Mouse (Mus musculus) urinary bladder, postnatal 4 days (tissue): ENCODE measurements around the gene Appl2.

Experiments
- DNase-seq, 2 experiments: peaks; one replicate each; pipeline ENCODE4 v3.0.0; 2021 to 2022; ENCODE audit warnings: low spot score in 2 of 2

Gene Appl2

DNA sequence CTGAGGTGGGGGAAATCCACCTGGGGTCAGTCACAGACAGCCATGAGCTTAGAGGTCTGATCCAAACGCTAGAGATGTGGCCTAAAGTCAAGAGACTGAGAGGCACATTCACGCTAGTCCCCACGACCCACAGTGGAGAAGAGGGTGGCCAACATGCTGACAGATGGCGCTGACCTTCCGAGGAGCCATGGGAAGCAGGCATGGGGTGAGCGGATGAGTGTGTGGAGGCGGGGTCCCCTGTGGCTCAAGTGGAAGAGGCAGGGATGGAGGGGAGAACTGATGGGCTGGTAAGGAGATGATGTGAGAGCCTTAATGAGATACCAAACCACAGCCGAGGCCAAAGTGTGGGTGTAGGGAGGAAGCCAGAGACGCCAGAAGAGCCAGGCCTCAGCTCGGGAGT lies 16.8 kb downstream of the Appl2 start:
- DNase-seq = no peak

DNA sequence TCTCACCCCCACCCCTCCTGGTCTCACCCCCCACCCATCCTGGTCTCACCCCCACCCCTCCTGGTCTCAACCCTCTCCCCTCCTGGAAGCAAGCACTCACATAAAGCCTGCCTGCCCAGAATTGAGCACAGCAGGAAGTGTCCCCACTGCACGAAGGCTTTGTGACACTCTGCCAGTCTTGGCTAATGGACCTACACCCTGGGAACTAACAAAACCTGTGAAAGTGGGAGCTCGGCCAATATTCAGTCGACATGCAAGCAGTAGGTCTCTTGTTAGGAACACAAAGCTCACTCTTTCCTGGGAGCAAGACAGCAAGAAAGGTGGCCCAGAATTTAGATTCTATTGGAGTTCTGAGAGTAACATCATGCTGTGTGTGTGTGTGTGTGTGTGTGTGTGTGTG lies 17.6 kb downstream of the Appl2 start:
- no peak for DNase-seq

DNA sequence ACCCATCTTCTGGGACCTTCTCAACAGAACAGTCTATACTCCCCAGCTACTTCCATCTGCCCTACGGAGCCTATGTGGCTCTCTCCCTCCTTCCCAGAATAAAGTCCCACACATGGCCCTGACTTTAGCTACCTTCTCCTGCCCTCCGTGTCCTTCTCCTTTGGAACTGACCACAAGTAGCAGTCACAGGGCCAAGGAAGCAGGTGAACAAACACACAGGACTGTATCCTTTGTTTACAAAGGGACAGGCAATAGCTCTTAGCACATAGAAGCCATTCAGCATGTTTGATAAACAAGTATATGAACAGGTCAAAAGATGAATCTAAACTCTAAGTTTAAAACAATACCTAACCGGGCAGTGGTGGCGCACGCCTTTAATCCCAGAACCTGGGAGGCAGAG lies 18.7 kb downstream of the Appl2 start:
- no peak for DNase-seq

DNA sequence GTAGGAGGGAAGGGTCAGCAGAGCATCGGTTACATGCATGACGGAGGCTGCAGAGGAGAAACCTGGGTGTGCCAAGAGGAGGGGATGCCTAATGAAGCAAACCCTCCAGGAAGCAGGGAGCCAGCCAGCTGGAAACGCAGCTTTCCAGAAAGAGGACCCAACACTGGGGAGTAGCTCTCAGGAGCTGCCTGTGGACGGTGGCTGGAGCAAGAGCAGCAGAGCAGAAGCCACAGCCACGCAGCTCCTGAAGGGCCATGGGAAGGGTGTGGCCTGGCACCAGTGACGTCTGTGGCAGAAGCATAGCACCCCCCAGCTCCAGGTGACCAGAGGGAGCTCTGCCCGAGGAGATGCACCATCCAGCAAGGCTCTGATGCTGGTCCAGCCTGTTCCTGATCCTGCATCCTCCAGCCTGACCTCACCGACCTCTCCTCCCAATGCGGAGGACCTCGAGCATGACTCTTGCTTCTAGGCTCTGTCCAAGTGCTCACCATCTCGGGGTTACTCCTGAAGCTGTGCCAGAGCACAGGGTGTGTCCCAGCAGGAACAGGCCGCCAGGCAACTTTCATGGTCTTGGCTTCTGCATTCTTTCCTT lies 19.3 kb downstream of the Appl2 start:
- DNase-seq = no peak

DNA sequence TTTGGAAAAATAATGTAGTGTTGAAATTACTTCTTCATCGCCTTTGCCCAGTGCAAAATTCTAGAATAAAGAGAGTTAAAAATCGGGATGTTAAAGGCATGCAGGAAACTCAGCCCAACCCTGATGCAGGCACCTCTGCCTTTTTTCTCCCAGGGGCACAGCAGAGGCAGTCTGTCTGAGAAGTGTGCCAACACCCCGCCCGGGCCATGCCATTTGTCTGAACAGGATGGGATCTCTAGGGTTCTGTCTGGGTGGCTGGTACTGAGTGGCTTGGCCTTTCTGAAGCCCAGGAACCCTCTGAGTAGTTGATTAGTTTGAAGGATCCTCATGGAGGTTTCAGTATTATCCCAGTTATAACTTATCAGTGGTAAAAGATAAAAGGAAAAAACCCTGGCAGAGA lies 20.3 kb downstream of the Appl2 start:
- no peak for DNase-seq

DNA sequence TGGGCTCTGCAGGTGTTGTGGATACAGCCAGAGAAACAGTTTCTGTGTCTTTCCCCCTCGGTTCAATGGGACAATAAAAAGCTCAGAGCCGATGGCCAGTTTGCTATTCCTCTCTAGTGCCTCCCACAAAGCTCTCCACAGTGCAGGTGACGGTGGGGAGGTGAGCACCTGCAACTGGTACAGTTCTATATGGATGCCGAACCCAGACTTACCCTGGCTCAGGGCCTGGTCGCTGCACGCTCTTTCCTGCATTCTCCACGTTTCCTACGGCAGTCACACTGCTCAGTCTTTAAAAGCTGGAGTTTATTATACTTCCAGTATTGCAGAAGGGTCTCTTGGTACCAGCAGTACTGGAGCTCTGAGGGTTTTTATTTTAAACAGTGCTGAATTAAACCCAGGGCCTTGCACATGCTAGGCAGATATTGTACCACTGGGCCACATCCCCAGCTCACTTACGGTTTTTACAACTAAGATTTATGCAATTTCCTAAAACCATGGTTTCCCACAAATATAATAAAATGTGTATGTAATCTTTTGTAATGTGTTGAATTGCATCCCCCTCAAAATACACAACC lies 21.3 kb downstream of the Appl2 start:
- DNase-seq = no peak

DNA sequence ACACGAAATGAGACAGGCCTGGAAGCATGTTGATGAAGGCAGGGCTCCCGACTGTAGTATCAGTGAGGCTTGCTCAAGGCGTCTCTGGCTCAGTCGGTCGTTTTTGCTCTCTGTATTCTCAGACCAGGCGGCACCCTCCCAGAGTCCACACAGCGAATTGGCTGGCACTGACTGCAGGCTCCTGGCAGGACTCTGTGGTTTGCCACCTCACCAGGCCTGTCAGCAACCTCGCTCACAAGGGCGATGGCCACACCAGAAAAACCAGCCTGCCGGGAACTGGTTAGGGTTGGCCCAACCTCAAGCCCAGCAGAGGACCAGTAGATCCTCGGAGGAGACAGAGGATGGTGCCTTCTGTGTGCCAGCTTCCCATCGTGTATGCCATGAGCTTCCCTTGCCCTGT lies 23.7 kb downstream of the Appl2 start:
- no peak for DNase-seq

DNA sequence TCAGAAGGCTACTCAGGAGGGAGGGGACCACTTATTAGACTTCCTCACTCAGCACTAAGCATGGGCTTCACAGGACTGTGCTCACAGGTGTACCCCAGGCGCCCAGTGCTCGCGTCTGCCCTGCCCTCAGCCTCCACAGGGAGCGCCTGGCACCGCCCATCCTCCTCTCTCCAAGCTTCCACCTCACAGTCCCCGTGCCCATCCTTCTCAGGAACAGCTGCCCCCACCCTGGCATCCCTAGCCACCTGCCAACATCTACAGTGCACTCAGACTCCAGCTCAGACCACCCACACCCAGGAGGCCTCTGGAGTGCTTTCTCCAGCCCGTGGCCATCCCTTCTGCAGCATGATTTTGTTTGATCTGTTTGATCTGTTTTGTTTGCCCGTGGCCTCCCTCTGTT lies 24.5 kb downstream of the Appl2 start:
- DNase-seq = no peak

DNA sequence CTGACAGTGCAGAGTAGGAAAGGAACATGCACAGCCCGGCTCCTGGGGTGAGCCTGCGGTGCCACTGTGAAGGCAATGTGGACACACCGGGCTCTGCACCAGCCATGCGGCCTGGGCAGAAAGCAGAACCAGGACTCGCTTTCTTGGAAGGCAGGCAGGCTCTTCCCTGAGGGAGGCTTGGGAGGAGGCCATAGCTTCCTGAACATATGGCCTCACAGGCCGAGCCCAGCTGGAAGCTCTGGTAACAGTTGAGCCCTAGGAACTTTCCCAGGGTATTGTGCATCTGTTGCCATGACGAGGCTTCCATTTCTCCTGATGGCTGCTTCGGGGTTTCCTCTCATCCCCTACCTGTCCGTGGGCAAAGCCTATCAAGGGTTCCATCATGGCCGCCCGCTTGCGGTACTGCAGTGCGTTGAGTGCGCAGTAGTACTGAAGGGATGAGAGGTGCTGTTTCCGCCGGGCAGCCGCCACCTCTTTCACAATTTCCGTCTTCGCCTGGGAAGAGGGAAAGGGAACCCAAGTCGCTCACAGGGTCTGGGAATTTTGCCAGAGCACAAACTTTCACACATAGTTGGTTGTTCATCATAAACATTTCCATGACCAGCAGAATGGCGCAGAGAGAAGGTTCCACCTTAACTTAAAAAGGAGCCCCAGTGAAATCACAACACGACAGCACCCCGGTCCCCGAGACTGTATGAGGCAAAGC lies 28.0 kb downstream of the Appl2 start:
- no peak for DNase-seq

DNA sequence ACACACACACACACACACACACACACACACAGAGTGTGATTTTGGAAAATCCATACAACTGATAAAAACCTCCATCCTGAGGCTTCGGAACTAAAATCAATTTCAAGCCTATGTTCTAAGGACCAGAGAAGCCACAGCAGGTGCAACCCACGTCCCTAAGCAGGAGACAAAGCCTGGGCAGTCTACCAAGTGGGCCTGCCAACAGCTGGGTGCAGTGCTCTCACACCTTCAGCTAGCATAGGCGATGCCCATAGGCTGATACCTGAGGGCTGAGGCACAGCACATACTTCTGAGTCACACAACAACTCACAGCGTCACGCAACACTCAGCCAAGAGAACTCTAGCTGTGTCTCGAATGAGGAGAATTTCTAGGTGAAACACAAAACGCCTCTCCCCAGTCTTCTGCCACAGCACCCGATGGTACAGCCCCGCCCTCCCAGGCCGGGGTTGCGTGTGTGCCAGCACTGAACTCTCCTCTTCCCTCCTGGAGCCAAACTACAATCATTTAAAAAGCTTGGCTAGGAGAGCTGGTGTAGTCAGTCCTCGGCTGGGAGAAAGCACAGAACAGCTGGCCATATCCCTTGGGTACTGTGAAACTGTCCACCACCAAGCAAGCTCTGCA lies 29.6 kb downstream of the Appl2 start:
- no peak for DNase-seq

DNA sequence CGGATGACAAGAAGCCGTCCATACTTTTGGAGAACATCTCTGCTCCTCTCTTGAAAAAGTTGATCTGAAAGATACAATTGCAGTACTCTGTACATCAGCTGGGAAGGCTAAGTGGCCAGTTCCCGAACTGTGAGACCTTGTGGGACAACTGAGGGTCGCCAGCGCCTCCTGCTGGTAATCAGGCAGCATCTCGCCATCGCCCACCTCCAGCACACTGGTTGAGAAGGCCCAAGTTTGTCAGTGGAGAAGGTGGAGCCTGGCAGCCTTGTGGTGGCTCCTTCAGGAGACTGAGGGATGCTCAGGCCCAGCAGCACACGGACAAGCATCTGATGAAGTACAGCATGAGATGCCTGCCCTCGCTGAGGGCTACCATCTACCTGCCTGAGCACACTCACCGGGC lies 31.2 kb downstream of the Appl2 start:
- DNase-seq = peak in 1 of 2 experiments; percentile 57

DNA sequence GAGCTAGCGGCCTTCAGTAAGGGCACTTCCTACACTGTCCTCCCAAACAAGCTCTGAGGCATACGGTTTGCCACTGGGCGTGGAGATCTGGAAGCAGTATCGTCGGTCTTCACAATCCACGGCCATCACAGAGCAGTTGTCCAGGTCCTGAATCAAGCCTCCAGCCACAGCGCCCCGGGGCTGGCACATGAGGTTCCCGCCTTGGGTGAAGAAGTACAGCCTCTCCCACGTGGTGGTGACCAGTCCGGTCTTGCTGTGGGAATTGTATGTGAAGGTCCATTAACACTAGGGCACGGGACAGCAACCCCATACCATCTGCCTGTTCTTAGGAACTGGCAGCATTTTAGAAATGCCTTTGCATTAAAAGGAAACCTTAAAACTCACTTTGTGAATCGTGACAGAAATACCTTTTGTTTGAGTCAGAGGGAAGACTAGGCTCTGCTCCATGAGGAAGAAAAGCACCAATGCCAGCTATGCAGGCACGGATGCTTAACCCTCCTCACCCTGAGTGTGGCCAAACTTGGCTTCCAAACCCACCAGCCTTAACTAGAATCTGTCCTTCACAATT lies 35.8 kb downstream of the Appl2 start:
- DNase-seq = peak in 1 of 2 experiments; percentile 59

DNA sequence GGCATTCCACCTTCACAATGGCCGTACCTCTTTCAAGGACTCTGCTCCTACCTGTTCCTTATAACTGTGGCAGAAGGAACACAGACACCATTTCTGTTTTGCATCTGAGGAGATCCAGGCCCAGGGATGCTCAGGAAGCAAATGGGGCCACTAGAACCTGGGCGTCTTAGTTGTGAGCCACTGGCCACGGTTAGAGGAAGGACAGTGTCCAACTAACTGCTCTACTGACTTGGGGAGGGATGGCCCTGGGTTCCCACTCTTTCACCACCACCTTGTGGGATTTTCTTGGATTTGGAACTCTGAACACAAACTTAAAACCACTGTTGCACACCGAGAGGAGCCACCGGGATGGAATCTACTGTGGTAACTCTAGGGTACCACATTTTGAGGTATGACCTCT lies 36.7 kb downstream of the Appl2 start:
- DNase-seq = peak in 1 of 2 experiments; percentile 50

DNA sequence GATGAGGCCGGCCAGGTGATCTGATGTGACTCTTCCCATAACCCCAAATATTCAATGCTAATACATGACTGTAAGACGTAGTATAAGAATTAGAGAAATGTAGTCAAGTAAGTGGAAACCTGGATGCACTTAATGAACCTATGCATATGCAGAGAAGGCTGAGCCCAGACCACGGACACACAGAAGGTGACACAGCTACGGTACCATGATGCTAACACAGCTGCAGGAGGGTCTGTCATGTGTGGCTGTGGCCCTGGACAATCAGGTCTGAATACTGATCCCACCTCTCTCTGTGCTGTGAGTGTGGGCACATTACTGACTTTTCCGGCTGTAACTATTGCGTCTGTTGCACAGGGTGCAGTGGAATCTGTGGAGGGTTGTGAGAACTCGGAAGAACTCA lies 38.0 kb downstream of the Appl2 start:
- DNase-seq = peak in 1 of 2 experiments; percentile 44

DNA sequence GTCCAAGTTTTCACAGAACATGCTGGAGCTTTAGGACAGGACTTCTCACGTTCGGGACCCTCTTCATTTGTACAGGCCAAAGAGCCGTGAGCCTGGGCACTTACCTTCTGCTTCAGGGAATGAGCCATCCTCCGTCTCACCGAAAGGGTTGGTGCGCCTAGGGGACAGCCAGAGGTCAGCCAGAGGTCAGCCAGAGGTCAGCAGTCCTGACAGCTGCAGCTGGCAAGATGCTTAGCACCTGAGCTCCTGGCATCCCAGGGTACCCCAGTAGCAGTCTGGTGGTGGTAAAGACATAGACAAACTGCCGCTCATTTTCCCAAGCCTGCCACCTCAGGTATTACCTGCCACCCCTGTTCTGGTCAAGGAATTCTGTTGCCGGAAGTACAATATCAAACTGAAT lies 39.9 kb downstream of the Appl2 start:
- DNase-seq = peak in 1 of 2 experiments; percentile 53

DNA sequence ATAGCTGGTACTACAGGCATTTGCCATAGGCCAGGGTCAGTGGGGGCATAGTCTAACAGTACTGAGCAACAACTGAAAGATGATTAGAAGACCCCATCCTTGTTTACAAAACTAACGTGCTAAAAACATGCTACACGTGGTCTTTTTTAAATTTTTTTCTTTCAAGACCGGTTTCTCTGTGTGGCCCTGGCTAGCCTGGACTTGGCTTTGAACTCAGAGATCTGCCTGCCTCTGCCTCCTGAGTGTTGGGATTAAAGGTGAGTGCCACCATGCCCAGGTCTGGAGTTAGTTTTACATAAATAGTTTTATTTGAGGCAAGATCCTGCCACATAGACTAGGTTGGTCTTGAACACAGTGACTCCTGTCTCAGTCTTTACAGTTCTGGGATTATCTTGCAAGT lies 41.4 kb downstream of the Appl2 start:
- peak in 1 of 2 experiments; percentile 19 for DNase-seq

DNA sequence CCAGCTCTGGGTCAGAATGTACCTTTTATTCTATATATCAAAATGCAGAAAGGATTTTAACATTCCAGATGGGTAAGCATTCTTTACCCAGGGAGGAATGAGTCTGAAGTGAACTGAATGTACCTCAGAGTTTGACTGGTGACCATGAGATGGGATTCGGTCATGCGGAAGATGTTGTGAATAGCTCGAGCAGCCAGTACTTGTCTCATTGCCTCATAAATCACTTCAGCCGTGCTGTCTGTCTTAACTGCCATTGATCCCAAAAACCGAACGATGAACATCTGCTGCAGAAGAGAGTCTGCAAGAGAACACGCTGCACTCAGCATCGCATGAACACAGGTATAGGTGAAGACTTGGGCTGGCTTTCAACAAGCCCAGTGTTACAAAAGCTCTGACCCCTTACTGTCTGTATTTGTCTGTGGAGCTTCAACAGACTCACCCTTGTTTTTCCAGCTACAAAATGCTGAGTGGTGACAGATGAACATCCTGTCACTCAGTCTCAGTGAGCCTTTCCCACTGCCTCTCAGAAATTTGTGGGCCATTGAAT lies 42.8 kb downstream of the Appl2 start:
- DNase-seq = no peak

DNA sequence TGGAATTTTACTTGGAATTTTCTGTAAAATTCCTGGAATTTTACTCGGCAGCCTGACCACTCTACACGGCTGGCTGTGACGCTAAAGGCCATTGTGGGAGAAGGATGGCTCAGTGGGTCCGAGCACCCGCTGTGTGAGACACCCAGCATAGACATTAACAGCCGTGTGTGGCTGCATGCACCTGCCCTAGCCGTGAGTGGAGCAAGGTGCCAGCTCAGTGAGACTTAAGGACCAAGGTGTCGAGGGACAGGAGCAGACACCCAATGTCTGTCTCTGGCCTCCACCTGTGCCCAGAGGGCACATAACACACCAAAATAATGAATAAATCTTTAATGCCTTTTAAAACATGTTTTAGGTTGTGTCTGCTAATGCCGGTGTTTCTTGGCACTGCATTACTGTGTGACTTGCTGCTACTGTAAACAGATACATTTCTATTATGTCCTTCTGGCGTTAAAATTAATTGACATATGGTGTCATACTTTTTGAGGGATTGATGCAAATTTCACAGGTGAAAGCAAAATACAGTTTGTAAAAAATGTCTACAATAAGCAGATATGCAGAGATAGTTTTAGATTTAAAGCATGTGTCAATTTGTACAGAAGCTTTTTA lies 44.5 kb downstream of the Appl2 start:
- no peak for DNase-seq

DNA sequence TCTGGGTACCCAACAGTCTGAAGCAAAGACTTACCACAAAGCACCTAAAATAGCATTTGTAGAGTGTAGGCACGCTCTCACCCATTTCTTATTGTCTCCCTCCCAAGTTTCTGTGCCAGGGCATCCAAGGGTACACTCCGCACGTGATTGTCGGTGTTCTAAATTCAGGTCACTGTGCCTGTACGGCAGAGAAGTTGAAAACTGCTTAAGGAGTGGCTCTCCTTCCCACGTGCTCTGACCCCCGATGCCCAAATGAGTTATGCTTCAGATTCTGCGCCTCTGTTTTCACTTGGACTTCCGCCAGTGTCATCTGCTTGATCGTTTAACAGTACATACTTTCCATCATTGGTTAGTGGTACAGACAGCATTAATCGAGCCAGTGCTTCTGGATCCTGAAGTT lies 47.9 kb downstream of the Appl2 start:
- DNase-seq = peak in 1 of 2 experiments; percentile 52

DNA sequence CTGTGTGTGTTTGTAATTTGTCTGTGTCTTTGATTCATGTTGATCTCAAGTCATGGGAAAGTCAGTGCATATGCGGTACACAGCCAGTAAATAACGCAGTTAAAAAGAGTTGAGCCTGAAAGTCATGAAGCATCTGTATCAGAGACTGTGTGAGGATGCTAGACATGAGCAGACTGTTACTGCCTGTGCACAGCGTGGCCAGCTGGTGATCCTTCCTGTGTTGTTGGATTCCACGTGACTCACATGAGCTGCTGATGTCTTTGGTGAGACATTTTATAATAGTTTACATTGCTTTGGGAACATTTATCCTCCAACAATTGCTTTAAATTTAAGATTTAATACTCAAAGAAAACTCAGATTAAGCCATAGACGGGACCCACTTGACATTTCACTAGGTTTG lies 54.0 kb downstream of the Appl2 start:
- DNase-seq = no peak

DNA sequence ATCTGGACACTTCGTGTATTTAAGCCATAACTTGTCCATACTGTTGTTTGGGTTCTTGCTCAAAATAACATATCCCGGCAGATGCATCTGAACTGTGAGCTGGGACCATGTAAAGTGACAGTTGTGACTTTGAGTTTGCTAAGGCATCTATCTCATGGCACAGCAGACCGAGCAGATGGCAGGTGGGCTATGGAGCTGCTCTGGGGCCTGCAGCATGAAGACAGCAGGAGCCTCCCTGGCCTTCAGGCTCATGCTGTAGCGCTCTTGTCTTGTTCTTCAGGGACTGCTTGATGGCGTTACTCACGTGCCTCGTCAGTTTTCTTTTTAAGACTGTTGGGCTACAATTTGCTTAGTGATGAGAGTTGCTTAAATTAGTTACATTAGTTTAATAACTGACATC lies 55.9 kb downstream of the Appl2 start:
- DNase-seq = no peak

DNA sequence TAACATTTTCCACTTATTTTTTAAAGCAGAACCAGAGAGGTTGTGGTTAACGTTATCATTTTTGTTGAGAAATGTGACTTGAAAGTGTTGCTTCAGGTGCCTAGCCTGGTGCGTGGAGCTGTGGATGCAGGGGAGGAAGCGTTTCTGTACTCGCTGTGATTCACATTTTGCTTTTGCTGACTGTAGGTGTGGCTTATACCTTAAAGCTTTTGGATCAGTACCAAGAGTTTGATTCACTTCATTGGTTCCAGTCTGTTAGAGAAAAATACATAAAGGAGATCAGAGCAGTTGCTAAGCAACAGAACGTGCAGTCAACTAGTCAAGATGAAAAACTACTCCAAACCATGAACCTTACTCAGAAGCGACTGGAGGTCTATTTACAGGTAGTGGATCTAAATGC lies 57.7 kb downstream of the Appl2 start:
- DNase-seq = no peak
